Mouse (Mus musculus): Measurements from ENCODE around the gene Plxdc1.

Plxdc1 gene

GRCm38 (mm10) chr11:97986738-97987465 is 658 bp upstream of the Plxdc1 start:
- DNase-seq, result no peak

DNA sequence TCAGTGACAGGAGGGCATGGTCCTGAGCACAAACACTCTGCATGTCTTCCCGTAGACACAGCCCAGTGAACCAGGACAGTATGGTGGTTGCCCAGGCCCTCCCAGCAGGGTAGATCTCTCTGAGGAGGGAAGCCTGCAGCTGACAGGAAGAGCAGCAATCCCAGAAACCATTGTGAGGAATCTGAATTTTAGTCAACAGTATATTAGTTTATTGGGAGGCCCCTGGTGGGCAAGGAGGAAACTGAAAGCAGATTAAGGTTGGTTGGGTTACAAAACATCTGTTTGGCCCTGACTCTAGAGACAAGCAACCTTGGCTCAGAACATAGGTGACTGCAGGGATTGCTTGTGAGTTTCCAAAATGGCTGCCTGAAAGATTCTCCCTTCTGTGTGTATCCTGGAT is 2.3 kb downstream of the Plxdc1 start:
- no peak for DNase-seq

- DNase-seq, result no peak
These were observed 2.7 kb downstream of the Plxdc1 start for GRCm38 (mm10) chr11:97983506-97983905.

GRCm38 (mm10) chr11:97982721-97983120 is 3.5 kb downstream of the Plxdc1 start:
- DNase-seq, result no peak

- DNase-seq, result no peak
These were observed 5.7 kb downstream of the Plxdc1 start for GRCm38 (mm10) chr11:97980531-97980966.

- DNase-seq, result no peak
These were observed 6.3 kb downstream of the Plxdc1 start for GRCm38 (mm10) chr11:97979824-97980495.

- DNase-seq, result no peak
These were observed 7.9 kb downstream of the Plxdc1 start for GRCm38 (mm10) chr11:97978392-97978791.

GRCm38 (mm10) chr11:97977797-97978196 is 8.4 kb downstream of the Plxdc1 start:
- DNase-seq, result no peak

GRCm38 (mm10) chr11:97974746-97975145 is 11.5 kb downstream of the Plxdc1 start:
- no peak for DNase-seq

GRCm38 (mm10) chr11:97974141-97974540 is 12.1 kb downstream of the Plxdc1 start:
- no peak for DNase-seq

DNA sequence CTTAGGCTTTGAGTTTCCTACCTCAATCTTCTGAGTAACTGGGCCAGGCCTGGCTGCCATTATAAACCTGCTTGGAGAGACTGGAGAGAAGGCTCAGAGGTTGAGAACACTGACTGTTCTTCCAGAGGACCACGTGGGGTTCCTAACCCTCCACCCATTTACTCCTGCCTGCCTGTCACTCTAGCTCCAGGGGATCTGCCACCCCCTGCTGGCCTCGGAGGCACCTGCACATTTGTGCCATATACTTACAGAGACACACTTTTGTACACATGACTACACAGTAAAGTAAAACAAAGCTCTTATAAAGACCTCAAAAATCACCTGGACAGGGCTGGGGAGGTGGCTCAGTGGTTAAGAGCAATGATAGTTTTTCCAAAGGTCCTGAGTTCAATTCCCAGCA is 13.8 kb downstream of the Plxdc1 start:
- no peak for DNase-seq

GRCm38 (mm10) chr11:97971232-97971631 is 15.0 kb downstream of the Plxdc1 start:
- DNase-seq, result no peak

GRCm38 (mm10) chr11:97970771-97971170 is 15.5 kb downstream of the Plxdc1 start:
- no peak for DNase-seq

DNA sequence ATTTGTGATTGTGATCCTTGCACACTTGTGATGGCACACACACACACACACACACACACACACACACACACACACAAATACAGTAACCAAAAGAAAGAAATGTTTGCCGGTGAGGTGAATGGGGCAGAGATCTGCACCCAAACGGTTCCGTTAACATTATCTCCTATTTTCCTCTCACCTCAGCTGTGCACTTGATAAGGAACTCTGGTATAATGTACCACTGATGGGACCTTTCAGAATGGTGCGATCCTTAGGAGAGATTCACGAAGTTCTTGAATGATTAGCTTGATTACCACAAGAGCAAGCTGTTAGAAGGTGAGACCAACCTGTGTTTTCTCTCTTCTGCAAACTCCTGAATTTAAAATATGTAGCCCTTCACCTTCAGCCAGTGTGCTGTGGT is 17.9 kb downstream of the Plxdc1 start:
- DNase-seq, result no peak

GRCm38 (mm10) chr11:97967114-97967513 is 19.1 kb downstream of the Plxdc1 start:
- peak; percentile 55 for DNase-seq

- peak; percentile 50 for DNase-seq
These were observed 25.3 kb downstream of the Plxdc1 start for GRCm38 (mm10) chr11:97960907-97961306.

- no peak for DNase-seq
These were observed 27.0 kb downstream of the Plxdc1 start for GRCm38 (mm10) chr11:97959300-97959680.

- no peak for DNase-seq
These were observed 27.5 kb downstream of the Plxdc1 start for GRCm38 (mm10) chr11:97958641-97959299.

DNA sequence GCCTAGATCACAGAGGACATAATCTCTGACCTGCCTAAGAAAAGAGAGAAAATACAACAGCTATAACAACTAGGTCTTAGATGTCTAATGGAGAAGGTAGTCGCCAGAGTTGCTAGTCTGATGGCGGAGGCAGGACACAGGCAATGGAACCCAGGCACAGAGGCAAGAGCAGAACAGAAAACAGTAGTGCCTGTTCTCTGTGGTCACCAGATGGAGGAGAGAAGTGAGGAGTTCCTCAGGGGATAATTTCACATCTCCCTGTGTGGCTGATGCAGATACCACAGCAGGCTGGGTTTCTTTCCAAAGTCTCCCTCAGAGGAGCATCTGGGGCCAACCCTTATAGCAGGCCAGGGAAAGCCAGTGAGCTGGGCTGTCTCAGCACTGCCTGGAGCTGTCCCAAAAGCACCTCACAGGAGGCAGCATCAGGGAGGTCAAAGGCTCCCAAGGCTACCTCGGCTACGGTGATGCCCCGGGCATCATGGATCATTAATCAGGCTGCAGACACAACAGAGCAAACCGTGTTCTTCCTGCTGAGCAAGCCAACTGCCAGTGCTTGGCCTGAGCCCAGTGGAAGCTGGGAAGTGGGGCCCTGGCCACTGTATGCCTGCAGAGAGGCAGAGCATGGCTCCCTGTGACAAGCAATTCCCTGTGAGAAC is 29.2 kb downstream of the Plxdc1 start:
- peak; percentile 83 for DNase-seq

DNA sequence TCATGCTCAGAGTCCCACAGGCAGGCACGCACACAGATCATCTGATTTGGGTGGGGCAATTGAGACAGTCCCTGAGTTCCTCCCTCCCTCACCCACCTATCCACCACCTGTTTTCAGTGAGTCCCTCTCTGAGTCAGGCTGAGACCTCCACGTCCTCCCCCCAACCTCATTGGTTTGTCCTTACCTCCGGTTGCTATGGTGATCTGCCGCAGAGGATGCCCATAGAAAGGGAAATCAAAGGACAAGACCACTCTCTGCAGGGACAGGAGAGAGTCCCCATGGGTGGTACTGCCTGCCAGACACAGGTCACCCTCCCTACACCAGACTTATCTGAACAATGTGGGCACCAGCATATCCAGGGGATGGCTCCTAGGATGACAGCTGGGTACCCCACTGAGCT is 30.3 kb downstream of the Plxdc1 start:
- DNase-seq, result no peak

DNA sequence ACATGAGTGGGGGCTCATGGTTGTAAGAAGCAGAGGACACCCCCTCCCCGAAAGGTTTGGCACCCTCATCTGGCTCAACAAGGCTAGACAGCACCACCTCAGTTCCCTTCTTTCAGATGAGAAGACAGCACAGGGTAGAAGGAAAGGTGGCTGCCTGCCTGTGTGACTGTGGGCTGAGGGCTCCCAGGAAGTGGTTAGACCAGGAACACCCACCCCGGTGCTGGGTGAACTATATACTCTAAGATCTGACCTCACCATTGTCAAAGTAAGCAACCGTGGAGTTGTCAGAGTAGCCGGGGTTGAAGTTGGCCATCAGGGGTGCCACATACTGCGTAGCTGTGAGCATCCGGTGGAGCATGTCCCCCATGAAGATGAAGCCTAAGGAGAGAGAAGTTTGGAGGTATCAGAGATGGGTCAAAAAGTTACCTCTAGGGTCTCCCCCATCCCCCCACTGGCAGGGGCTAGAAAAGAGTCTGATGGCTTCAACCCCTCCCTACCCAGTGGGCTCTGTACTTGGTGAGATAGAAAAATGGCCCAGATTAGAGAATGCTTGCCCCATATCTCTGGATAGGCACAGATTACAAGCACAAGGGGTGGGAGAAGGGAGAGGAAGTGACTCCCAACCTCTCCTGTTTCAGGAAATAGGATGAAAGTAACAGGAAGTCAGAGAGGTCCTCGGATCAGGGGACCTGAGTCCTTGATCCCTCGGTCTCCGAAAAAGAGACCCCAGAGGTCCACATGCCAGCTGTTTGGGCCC is 30.9 kb downstream of the Plxdc1 start:
- DNase-seq, result no peak

GRCm38 (mm10) chr11:97954469-97955141 is 31.6 kb downstream of the Plxdc1 start:
- no peak for DNase-seq

Measured in cerebellum, adult 11-12 months (tissue).